Mouse (Mus musculus): Measurements from ENCODE around the gene Shc3. TPM values are rescaled to one million over a fixed set of nuclear protein-coding genes. Genes with fewer than 3 reads are reported as not detected.
A peak's percentile ranks its signal among the peaks of the same experiment; 100 is the strongest.

Gene Shc3
- total RNA-seq, 2 experiments from 2014 or later, result not detected

- no peak for ATAC-seq (replicated peaks; ENCODE audit: poor library complexity, severe bottlenecking)
Observed at GRCm38 (mm10) chr13:51570111-51570510, 892 bp upstream of the Shc3 start.

GRCm38 (mm10) chr13:51569685-51570068 is 458 bp upstream of the Shc3 start:
- ATAC-seq (replicated peaks; ENCODE audit: poor library complexity, severe bottlenecking), result no peak

- ATAC-seq (replicated peaks; ENCODE audit: poor library complexity, severe bottlenecking), result no peak
Observed at GRCm38 (mm10) chr13:51568501-51568901, 718 bp downstream of the Shc3 start.

GRCm38 (mm10) chr13:51567411-51567851 is 1.8 kb downstream of the Shc3 start:
- ATAC-seq (replicated peaks; ENCODE audit: poor library complexity, severe bottlenecking), result no peak

GRCm38 (mm10) chr13:51567078-51567395 is 2.2 kb downstream of the Shc3 start:
- no peak for ATAC-seq (replicated peaks; ENCODE audit: poor library complexity, severe bottlenecking)

- ATAC-seq (replicated peaks; ENCODE audit: poor library complexity, severe bottlenecking), result no peak
Observed at GRCm38 (mm10) chr13:51566371-51567077, 2.7 kb downstream of the Shc3 start.

- ATAC-seq (replicated peaks; ENCODE audit: poor library complexity, severe bottlenecking), result no peak
Observed at GRCm38 (mm10) chr13:51564741-51565140, 4.5 kb downstream of the Shc3 start.

- no peak for ATAC-seq (replicated peaks; ENCODE audit: poor library complexity, severe bottlenecking)
Observed at GRCm38 (mm10) chr13:51553343-51553742, 15.9 kb downstream of the Shc3 start.

GRCm38 (mm10) chr13:51552233-51552632 is 17.0 kb downstream of the Shc3 start:
- ATAC-seq (replicated peaks; ENCODE audit: poor library complexity, severe bottlenecking), result no peak

GRCm38 (mm10) chr13:51551824-51552223 is 17.4 kb downstream of the Shc3 start:
- no peak for ATAC-seq (replicated peaks; ENCODE audit: poor library complexity, severe bottlenecking)

- ATAC-seq (replicated peaks; ENCODE audit: poor library complexity, severe bottlenecking), result no peak
Observed at GRCm38 (mm10) chr13:51539816-51540215, 29.4 kb downstream of the Shc3 start.

- ATAC-seq (replicated peaks; ENCODE audit: poor library complexity, severe bottlenecking), result no peak
Observed at GRCm38 (mm10) chr13:51535326-51535725, 33.9 kb downstream of the Shc3 start.

- no peak for ATAC-seq (replicated peaks; ENCODE audit: poor library complexity, severe bottlenecking)
Observed at GRCm38 (mm10) chr13:51526480-51526879, 42.7 kb downstream of the Shc3 start.

- ATAC-seq (replicated peaks; ENCODE audit: poor library complexity, severe bottlenecking), result no peak
Observed at GRCm38 (mm10) chr13:51524316-51524715, 44.9 kb downstream of the Shc3 start.

GRCm38 (mm10) chr13:51523311-51523710 is 45.9 kb downstream of the Shc3 start:
- ATAC-seq (replicated peaks; ENCODE audit: poor library complexity, severe bottlenecking), result no peak

GRCm38 (mm10) chr13:51518880-51519279 is 50.3 kb downstream of the Shc3 start:
- peak; percentile 61 for ATAC-seq (replicated peaks; ENCODE audit: poor library complexity, severe bottlenecking)

GRCm38 (mm10) chr13:51517943-51518342 is 51.3 kb downstream of the Shc3 start:
- no peak for ATAC-seq (replicated peaks; ENCODE audit: poor library complexity, severe bottlenecking)

- ATAC-seq (replicated peaks; ENCODE audit: poor library complexity, severe bottlenecking), result no peak
Observed at GRCm38 (mm10) chr13:51508836-51509235, 60.4 kb downstream of the Shc3 start.

- no peak for ATAC-seq (replicated peaks; ENCODE audit: poor library complexity, severe bottlenecking)
Observed at GRCm38 (mm10) chr13:51505711-51506110, 63.5 kb downstream of the Shc3 start.

GRCm38 (mm10) chr13:51499769-51500168 is 69.5 kb downstream of the Shc3 start:
- ATAC-seq (replicated peaks; ENCODE audit: poor library complexity, severe bottlenecking), result no peak

GRCm38 (mm10) chr13:51493676-51494075 is 75.5 kb downstream of the Shc3 start:
- ATAC-seq (replicated peaks; ENCODE audit: poor library complexity, severe bottlenecking), result no peak

GRCm38 (mm10) chr13:51491649-51492435 is 77.4 kb downstream of the Shc3 start:
- peak; percentile 46 for ATAC-seq (replicated peaks; ENCODE audit: poor library complexity, severe bottlenecking)
